12 mouse cellular contexts compared by ENCODE assay signal in genomic region chr17:5310425-5310888, GRCm38 (mm10).
A peak's percentile ranks its signal among the peaks of the same experiment; 100 is the strongest.
DNase-seq lines count a peak whose midpoint lies in the region; ATAC-seq lines count a peak whose summit lies in the region.
"Had no signal": no experiment of that assay in that cellular context is flagged by ENCODE, and none has a peak within 500 bp of the region (broad histone marks: within the 10 kb centered on the region; RNA-seq: fewer than 3 reads in every experiment).

No protein-coding gene starts in this region.

- H3K4me3 ChIP-seq in forebrain, embryonic 12.5 days (replicated peaks) = no peak overlapping the region
- no peak overlapping the region for H3K4me3 ChIP-seq in forebrain, embryonic 11.5 days (ENCODE audit: low read depth, low read length)
- no peak overlapping the region for H3K4me3 ChIP-seq in lung, embryonic 15.5 days
- no peak overlapping the region for H3K4me3 ChIP-seq in stomach, embryonic 15.5 days (replicated peaks)
- H3K4me3 ChIP-seq: myocyte had no signal

- H3K36me3 ChIP-seq in forebrain, embryonic 12.5 days (replicated peaks) = peaks cover 20% of the 10 kb centered on the region
- no peaks in the 10 kb centered on the region; the same call in 1 of the 2 replicates for H3K36me3 ChIP-seq in forebrain, embryonic 11.5 days (ENCODE audit: control insufficient read depth, insufficient read depth, low read length)
- peaks cover 14% of the 10 kb centered on the region; the same call in 1 of the 2 replicates for H3K36me3 ChIP-seq in lung, embryonic 15.5 days
- peaks cover 21% of the 10 kb centered on the region; the same call in 1 of the 2 replicates for H3K36me3 ChIP-seq in stomach, embryonic 15.5 days

- H3K4me1 ChIP-seq in forebrain, embryonic 12.5 days = peaks cover 25% of the 10 kb centered on the region
- H3K4me1 ChIP-seq in forebrain, embryonic 11.5 days (replicated peaks; ENCODE audit: control insufficient read depth, insufficient read depth, low read length) = peaks cover 9% of the 10 kb centered on the region; the same call in 1 of the 2 replicates
- peaks cover 25% of the 10 kb centered on the region for H3K4me1 ChIP-seq in lung, embryonic 15.5 days
- peaks cover 3% of the 10 kb centered on the region for H3K4me1 ChIP-seq in stomach, embryonic 15.5 days

- 54% methylated on average over 11 of the region's 11 CpGs for WGBS in forebrain, embryonic 12.5 days
- WGBS in forebrain, embryonic 11.5 days = 73% methylated on average over 11 of the region's 11 CpGs
- WGBS in lung, embryonic 15.5 days = 72% methylated on average over 11 of the region's 11 CpGs
- 70% methylated on average over 11 of the region's 11 CpGs for WGBS in stomach, embryonic 15.5 days

- H3K27me3 ChIP-seq in forebrain, embryonic 12.5 days = no peaks in the 10 kb centered on the region
- H3K27me3 ChIP-seq in forebrain, embryonic 11.5 days (ENCODE audit: control insufficient read depth, insufficient read depth, low read length) = no peaks in the 10 kb centered on the region
- H3K27me3 ChIP-seq in lung, embryonic 15.5 days = no peaks in the 10 kb centered on the region
- H3K27me3 ChIP-seq in stomach, embryonic 15.5 days (replicated peaks) = no peaks in the 10 kb centered on the region

- no peak for DNase-seq in forebrain, embryonic 11.5 days (ENCODE audit: low spot score)
- no peak for DNase-seq in lung, postnatal 36 days
- peak; percentile 56 for DNase-seq in layer of hippocampus, adult 9-10 months (ENCODE audit: low spot score)
- no peak for DNase-seq in cerebellum, adult 11-12 months
- DNase-seq: gastrocnemius, postnatal 10 days; kidney, adult 18-20 months had no signal

- H3K9me3 ChIP-seq in forebrain, embryonic 12.5 days = no peaks in the 10 kb centered on the region
- no peaks in the 10 kb centered on the region for H3K9me3 ChIP-seq in forebrain, embryonic 11.5 days (ENCODE audit: control insufficient read depth, low read length)
- no peaks in the 10 kb centered on the region for H3K9me3 ChIP-seq in lung, embryonic 15.5 days
- H3K9me3 ChIP-seq in stomach, embryonic 15.5 days = no peaks in the 10 kb centered on the region

- H3K9ac ChIP-seq in forebrain, embryonic 12.5 days = no peak overlapping the region
- H3K9ac ChIP-seq in forebrain, embryonic 11.5 days (ENCODE audit: low read length) = no peak overlapping the region
- no peak overlapping the region for H3K9ac ChIP-seq in lung, embryonic 15.5 days
- H3K9ac ChIP-seq in stomach, embryonic 15.5 days = no peak overlapping the region

- peak; percentile 57; the same call in 1 of the 2 replicates for ATAC-seq in forebrain, embryonic 12.5 days (ENCODE audit: low FRiP score)
- ATAC-seq in forebrain, embryonic 11.5 days (replicated peaks; ENCODE audit: low FRiP score) = no peak
- no peak for ATAC-seq in lung, embryonic 15.5 days (ENCODE audit: borderline replicate concordance, extremely low read depth, low FRiP score, low TSS enrichment)
- no peak for ATAC-seq in stomach, embryonic 15.5 days (ENCODE audit: insufficient read depth, low FRiP score, low read depth)
- ATAC-seq in CD4-positive, CD25-positive, alpha-beta regulatory T cell, adult 4 months = no peak

- no peak overlapping the region for H3K4me2 ChIP-seq in forebrain, embryonic 12.5 days
- H3K4me2 ChIP-seq in forebrain, embryonic 11.5 days (ENCODE audit: low read depth, low read length, severe bottlenecking) = no peak overlapping the region
- H3K4me2 ChIP-seq in lung, embryonic 15.5 days = no peak overlapping the region
- H3K4me2 ChIP-seq in stomach, embryonic 15.5 days = no peak overlapping the region
- H3K4me2 ChIP-seq: liver, embryonic 11.5 days had no signal

- H3K27ac ChIP-seq in forebrain, embryonic 12.5 days = peak overlapping the region; percentile 66
- no peak overlapping the region for H3K27ac ChIP-seq in forebrain, embryonic 11.5 days (ENCODE audit: low read depth, low read length)
- peak overlapping the region; percentile 29; the same call in 1 of the 2 replicates for H3K27ac ChIP-seq in lung, embryonic 15.5 days
- H3K27ac ChIP-seq in stomach, embryonic 15.5 days = peak overlapping the region; percentile 46
